Mouse (Mus musculus): ENCODE measurements around the gene Ap2a1.

Gene Ap2a1

DNA sequence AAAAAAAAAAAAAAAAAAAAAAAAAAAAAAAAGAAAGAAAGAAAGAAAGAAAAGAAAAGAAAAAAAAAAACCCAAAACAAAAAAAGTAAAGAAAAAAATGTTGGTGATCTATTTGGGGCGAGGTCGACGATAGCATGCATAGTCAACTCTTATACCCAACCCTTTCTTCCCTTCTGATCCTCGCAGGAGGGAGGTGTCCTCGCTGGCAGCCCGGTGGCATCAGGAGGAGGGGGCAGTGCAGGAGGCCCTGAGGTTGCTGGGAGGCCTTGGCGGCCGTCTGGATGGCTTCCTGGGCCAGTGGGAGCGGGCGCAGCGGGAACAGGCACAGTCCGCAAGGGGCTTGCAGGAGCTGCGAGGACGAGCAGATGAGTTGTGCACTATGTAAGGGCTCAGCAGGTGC is 24.3 kb upstream of the Ap2a1 start:
- DNase-seq (ENCODE audit: low spot score in 2 of 2), result no peak

DNA sequence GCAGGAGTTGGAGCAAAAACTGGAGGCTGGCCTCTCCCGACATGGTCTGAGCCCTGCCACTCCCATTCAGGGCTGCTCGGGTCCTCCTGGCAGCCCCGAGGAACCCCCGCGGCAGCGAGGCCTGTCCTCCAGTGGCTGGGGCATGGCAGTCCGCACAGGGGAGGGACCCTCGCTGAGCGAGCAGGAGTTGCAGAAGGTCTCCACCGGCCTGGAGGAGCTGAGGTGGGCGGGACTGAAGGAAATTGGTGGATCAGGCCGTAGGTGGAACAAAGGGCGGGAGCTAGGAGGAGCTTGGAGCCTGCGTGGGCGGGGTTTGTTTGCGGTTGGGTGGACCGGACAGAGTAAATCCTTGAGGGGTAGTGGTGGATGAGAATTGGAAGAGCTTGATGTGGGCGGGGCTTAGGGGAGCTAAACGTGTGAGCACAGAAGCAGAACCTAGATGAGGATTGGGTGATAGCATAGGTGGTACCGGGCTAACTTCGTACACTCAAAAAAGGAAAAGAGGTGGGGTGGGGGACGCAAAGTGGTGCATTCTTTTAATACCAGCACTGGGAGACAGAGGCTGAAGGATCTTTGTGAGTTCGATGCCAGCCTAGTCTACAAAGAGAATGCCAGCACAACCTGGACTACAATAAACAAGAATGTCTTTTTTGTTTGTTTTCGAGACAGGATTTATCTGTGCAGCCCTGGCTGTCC is 23.5 kb upstream of the Ap2a1 start:
- peak; percentile 81 to 85 for DNase-seq (ENCODE audit: low spot score in 2 of 2)

DNA sequence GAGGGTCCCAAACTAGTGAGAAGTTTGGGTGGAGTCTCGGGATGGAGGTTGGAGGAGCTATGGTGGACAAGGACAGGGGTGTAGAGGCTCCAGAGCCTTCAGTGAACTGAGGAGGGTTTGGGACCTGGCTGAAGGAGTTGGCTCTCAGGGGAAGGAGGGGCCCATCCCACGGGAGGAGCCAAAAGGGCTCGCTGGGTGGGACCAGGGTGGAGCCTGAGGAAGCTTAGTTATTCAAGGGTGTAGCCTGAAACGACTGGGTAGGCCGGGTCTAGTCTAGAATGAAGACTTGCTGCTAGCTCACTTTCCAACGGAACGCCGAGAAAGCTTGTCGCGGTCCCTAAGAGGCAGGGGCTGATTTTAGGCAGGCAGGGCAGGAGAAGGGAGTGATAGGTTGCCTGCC is 22.7 kb upstream of the Ap2a1 start:
- no peak for DNase-seq (ENCODE audit: low spot score in 2 of 2)

DNA sequence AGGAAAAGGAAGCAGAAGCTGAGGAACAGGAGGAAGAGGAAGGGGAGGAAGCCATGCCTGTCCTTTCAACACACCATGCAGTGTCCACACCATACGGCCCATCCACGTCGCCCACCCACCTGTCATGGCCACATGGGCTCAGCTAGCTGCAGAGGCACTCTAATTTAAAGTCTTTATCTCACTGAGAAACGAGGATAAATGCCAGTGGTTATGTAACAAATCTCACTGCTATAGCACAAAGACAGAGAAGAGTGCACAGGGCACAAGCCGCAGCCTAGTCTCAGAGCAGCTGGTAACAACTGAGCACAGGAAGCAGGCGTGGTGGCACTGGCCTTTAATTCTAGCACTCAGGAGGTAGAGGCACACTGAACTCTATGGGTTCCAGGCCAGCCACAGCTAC is 20.6 kb upstream of the Ap2a1 start:
- DNase-seq (ENCODE audit: low spot score in 2 of 2), result no peak

DNA sequence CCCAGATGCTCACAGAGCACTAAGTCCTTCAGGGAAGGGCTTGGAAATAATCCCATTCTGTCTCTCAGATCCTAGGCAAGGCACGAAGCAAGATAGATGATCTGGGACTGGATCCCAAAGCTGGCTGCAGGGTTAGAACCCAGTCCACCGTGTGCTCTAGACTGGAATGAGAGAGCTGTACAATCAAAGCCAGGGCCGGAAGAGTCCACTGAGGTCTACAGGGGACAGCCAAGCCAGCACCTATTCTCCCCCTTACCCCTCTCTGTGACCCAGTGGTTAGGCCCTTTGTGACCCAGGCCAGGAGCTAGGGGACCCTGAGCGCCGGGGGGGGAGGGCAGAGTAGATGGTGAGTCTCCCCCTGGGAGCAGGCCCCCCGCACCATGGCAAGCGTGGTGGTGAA is 13.6 kb upstream of the Ap2a1 start, which contains the start of gene Tsks:
Gene Tsks (plus strand): TSS at position 301 of the 400 bp plus-strand sequence.
- DNase-seq (ENCODE audit: low spot score in 2 of 2), result no peak

DNA sequence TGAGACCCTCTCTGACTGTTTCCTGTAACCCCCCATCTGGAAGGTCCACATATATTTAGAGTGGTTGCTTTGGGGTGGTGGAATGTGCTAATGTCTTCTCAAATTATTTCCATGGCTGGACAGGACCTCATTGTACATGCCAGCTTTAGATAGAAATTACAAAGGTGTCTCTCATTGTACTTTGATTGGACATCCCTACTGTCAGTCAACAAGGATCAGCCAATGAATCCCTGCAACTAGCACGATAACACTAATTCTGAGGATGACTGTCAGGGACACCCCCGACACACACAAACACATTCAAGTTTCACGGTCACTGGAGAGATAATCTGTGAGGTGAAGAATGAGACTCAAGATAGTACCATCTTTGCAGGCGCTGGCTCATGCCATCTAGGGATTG is 9.4 kb upstream of the Ap2a1 start:
- DNase-seq (ENCODE audit: low spot score in 2 of 2), result no peak

DNA sequence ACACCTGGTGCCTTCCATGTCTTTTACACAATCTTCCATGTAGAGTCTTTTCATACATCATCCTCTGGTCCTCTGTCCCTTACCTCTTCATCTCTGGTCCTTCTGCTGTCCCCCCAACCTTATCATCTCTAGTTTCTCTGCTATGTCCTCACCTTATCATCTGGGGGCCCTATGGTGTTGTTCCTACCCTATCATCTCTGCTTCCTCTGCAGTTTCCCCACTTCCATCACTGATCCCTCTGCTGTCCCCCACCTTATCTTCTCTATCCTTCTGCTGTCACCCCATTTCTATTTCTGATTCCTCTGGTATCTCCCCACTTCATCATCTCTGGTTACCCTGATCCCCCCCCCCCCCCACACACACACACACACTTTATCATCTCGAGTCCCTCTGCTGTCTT is 726 bp downstream of the Ap2a1 start:
- DNase-seq (ENCODE audit: low spot score in 2 of 2), result no peak

DNA sequence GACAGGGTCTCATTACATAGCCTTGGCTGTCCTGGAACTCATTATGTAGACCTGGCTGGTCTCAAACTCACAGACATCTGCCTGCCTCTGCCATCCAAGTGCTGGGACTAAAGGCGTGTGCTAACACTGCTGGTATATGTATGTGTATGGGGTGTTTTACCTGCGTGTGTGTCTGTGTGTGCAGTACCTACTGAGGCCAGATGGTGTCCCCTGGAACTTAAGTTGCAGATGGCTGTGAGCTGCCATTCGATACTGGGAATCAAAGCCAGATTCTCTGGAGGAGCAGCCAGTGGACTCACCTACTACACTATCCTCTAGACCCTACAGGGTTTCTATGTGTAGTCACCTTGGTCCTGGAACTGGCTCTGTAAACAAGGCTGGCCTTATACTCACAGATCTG is 3.8 kb downstream of the Ap2a1 start:
- DNase-seq (ENCODE audit: low spot score in 2 of 2), result no peak

DNA sequence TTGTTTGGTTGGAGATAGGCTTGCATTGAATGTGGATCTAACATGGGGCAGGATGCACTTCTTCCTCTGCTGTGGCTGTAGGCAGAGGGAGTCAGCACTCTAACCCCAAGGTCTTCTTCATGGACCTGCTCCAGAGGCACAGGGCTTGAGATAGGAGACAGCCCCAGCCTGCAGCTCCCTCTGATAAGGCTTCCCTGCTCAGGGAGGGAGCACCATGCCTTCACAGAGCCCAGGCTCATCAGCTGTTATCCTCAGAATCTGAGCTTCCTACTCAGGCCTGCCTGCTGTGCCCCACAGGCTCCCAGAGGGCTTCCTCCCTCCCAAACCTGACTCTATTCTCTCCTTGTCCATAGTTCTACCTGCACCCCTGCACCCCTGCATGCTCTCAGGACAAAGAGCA is 6.8 kb downstream of the Ap2a1 start:
- DNase-seq (ENCODE audit: low spot score in 2 of 2), result no peak

DNA sequence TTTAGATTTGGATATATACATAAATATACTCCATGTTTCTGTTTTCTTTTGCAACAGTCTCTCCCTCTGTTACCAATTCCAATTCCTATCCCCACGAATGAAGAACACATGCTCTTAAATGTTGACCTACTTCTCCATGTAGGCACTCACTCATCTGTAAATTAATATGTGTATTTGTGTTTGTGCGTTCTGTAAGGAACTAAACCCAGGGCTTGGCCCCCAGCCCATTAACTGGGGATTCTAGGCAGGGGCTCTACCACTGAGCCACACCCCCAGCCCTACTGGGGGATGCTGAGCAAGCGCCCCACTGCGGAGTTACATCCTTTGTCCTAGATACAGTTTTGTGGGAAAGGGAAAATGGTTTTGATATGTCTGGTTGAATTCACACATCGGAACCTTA is 10.2 kb downstream of the Ap2a1 start:
- no peak for DNase-seq (ENCODE audit: low spot score in 2 of 2)

DNA sequence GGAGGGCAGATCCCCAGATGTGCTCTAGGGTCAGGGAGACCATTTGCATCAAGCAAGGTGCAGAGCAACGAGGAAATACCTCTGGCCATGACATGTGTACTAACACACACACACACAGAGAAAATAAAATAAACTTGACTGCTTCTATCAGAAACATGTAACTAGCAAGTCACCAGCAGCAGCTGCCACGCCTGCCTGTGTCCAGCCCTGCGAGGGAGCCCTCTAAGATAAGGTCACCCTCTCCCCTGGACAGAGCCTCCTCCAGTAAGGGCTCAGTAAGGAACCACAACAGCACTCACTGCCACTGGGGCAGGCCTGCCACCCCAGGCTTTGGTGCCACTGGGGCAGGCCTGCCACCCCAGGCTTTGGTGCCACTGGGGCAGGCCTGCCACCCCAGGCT is 11.1 kb downstream of the Ap2a1 start:
- DNase-seq (ENCODE audit: low spot score in 2 of 2), result no peak

DNA sequence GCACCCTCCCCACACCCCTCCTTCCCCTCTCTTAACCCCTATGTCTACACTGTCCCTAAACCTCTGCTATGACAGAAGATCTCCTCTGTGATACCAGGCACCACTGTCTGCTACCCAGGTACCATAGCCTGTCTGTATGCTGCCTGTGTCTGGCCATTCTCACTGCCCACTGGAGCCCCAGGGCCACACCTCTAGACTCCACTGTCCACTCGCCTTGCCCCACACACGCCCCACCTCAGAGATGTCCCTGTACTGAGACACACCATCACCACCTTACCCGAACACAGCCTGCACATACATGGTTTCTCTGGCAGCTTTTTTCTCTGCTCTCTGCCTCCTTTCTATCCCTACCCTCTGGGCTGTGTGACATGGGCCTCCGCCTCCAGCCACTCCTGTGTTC is 12.4 kb downstream of the Ap2a1 start:
- DNase-seq (ENCODE audit: low spot score in 2 of 2), result no peak

DNA sequence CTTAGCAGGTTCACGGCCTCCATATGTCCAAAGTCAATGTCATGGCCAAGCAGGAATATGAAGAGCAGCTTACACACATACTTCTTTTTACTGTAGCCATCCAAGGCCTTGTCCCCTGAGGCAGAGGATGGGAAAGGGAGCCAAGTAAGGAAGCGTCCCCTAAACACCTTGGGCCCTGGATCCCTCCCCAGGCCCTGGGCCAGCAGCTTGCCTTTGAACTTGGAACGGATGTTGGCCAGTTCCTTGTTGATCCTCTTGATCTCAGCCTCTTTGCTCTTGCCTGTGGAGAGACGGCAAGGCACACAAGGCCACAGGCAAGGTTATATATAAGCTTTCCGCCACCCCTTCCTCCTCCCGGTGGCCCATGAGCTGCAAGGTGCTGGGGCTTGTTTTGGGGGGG is 13.1 kb downstream of the Ap2a1 start:
- no peak for DNase-seq (ENCODE audit: low spot score in 2 of 2)

DNA sequence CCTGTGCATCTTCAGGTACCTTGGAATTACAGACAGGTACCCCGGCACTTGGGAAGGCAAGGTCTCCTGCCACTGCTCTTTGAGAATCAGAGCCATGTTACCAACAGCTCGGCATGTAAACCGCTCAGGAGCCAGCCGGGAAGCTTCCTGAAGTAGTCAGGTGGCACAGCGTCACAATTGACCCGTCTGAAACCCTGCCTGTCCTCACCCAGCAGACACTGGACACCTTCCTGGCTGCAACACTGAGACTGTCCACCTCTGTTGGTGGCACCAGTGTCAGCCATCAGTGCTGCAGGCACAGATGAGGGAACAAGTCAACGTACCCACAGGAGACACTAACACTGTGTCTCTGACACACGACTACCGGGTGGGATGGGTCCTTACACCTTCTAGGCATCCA is 14.0 kb downstream of the Ap2a1 start:
- no peak for DNase-seq (ENCODE audit: low spot score in 2 of 2)

DNA sequence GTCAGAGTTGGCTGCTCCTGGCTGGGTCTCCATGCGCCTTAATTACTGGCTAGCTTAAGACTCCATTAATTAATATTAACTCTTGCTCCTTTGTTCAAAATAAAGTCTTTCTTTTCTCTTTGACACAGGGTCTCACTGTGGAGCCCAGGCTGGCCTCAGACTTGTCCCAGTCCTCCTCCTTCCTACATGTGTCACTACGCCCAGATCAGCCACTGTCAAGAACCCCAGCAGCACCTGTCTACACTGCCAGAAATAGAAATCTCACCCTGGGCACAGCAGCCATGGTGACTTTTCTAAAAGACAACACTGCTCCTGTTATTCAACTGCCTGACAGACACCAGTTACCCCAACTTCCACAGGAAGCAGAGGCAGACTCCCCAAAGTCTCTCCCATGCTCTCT is 14.9 kb downstream of the Ap2a1 start:
- no peak for DNase-seq (ENCODE audit: low spot score in 2 of 2)

DNA sequence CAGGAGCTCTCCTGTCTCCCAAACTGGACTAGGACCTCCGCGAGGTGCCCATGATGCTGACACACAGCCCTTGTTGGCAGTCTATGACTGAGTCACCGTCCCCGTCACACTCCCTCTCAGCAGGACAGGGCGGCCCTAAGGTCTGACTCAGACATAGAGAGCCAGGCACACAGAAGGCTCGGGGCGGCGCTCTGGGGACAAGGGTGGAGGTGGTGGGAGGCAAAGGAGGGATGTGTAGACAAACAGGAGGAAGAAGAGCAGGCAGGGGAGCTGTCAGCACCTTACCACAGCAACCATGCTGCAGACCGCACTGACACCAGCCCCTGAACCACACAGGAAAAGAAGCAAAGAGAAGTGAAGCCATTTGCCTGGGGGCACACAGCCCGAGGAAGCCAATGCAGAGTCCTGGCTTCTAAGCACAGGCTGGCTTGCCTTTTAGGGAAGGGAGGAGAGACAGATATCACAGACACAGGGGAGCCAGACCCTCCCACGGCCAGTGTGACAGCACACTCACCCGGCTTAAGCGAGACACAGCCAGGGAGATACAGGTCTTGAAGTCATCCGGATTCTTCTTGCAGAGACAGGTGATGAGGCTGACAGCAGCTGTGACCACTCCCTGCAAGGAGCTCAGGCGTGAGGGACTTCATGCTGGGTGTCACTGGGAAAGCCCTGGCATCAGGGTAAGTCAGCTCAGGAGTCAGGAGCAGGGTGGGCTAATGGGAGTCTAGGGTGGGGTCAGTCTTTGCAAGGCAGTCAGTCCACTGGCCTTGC is 20.4 kb downstream of the Ap2a1 start:
- no peak for DNase-seq (ENCODE audit: low spot score in 2 of 2)

DNA sequence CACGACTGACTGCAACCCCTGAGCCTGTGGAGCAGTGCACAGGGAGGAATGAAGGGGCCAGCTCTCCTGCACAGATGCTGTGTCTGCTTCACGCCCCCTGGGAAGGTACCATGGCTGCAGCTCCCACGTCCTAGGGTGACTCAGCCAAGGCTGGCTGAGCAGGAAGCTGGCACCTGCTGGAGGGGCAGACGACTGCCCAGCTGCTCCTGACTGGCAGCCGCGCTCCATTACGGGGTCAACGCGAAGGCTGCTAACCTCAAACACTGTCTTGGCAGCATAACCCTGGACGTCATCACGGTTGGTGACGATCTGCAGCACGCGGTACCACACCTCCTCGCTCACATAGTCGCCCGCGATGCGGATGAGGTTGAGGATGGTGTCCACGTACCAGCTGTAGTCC is 23.9 kb downstream of the Ap2a1 start:
- no peak for DNase-seq (ENCODE audit: low spot score in 2 of 2)

DNA sequence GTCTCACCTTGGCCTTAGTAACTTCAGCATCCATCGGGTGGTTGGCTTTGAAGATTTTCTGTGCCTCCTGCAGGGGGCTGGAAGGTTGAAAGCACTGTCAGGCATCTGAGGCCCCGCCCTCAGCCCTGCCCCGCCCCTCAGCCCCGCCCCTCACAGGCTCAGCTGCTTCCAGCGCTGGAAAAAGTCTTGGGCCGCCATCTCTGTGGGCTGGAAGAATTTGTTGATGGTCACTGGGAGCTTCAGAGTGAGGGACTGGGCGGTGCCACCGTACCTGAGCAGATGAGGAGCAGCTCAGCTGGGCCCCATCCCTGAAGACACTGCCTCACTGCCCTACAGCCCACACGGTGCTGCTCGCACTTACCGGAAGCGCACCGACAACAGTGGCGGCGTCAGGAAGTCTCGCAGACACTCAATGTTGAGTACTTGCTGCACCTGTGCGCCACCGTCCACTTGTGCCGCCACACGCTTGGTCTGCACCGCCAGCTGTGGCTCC is 28.0 kb downstream of the Ap2a1 start:
- DNase-seq (ENCODE audit: low spot score in 2 of 2), result no peak

DNA sequence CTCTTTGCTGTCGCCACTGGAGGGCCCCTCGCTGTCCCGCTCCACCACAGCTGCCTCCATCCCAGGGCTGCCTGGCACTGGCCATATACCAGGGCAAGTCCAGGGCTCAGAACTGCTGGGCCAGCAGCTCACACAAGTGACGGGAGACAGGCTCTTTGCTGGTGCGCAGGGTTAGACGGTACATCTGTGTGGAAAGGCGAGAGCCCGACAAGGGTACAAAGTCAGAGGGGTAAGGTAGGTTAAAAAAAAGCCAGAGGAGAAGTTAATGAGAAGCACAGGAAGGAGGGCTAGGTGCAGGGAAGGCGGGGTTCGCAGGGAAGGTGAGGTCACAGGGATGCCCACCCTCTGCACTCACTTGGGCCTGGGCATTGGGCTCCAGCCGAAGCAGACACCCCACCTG is 28.7 kb downstream of the Ap2a1 start:
- no peak for DNase-seq (ENCODE audit: low spot score in 2 of 2)

DNA sequence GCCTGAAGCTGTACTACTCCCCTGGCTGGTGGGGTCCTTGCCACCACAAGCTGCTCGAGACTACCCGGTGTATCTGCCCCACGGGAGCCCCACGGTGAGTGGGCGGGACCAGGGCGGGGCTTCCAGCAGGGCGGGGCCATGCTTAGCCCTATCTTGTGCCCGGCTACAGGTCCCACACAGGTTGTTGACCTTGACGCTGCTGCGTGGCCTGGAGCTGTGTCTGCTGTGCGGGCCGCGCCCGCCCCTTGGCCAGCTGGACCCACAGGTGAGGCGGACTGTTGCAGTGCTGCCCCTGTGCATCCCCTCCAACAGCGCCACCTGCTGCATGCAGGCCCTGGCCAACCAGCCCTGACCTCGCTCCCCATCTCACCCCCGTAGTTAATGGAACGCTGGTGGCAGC is 30.7 kb downstream of the Ap2a1 start:
- no peak for DNase-seq (ENCODE audit: low spot score in 2 of 2)

DNA sequence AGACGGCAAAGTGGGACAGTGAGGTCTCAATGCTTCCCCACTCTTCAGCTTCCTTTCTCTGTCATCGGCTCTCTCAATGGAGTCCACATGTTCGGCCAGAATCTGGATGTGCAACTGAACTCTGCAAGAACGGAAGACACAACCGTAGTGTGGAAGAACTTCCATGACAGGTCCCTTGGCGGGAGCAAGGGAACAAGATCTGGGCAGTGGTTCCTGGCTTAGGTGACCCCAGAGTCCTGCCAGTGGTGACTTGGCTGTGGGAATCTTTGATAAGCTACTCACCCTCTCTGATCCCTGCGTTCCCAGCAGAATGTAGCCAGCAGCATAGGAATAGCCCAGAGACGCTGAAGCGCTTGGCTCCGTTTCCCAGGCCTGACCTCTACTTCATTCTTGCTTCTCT is 32.8 kb downstream of the Ap2a1 start:
- DNase-seq (ENCODE audit: low spot score in 2 of 2), result no peak

DNA sequence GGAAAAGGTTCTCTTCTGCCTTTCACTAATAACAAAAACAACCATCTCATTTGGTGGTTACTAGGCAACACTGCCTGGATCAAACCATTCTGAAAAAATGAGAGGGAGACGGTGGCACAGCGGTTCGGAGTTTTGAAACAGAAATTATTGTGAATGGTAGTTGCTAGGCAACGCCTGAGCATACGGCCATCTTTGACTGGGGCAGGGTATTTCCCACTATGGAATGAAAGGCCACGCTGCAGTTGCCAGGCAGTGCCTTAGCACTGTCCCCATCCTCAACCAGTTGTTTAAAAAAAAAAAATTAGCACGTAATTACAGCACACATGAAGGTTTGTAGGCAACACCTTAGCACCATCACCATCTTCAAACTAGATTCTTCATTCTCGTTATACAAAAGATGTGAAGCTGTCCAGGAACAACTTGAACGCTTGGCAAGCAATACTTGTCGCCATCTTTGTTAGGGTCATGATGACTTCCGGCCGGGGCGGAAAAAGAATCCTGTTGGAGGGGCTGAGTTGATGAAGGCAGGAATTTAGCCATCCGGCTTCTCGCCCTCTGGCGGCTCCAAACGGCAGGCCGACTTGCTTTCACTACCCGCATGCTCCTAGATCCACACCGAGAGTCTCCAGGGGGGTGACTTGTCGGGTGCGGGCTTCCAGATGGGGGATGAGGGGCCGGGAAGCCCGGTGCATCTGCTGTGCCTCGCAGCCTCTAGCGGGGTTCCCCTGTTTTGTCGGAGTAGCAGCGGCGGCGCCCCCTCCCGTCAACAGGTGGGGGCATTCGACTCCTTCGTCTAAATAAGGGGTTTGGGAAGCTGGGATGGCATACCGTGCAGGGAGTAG is 33.5 kb downstream of the Ap2a1 start, which contains the start of gene Fuz:
Gene Fuz (plus strand): TSS at position 487 of the 842 bp plus-strand sequence.
- peak; percentile 89 to 91 for DNase-seq (ENCODE audit: low spot score in 2 of 2)
